Mouse (Mus musculus) frontal cortex, postnatal 25 days (tissue): ENCODE measurements around the gene Mfsd8.
"Not testable (repeated sequence)": the region's sequence is repeated elsewhere in the genome, so short reads cannot be mapped to it uniquely, and the experiment has no call there.

Experiments used
- DNase-seq, 2 experiments: peaks; one replicate each; pipeline ENCODE4 v3.0.0; 2022; ENCODE audit warnings: low spot score in 2 of 2

The Mfsd8 gene

GRCm38 (mm10) chr3:40846473-40846956 lies at the start of gene Mfsd8:
TSS of gene Mfsd8 (minus strand) at chr3:40846886.
- DNase-seq: peak; percentile 87 to 90

GRCm38 (mm10) chr3:40894336-40894735 lies 47.6 kb upstream of the Mfsd8 start:
- DNase-seq: not testable (repeated sequence)

- peak; percentile 94 to 97 for DNase-seq
Measured at GRCm38 (mm10) chr3:40893816-40894258, 47.2 kb upstream of the Mfsd8 start.

- DNase-seq: not testable (repeated sequence)
Measured at GRCm38 (mm10) chr3:40853123-40853738, 6.5 kb upstream of the Mfsd8 start.

GRCm38 (mm10) chr3:40847936-40848335 lies 1.2 kb upstream of the Mfsd8 start:
- not testable (repeated sequence) for DNase-seq

- DNase-seq: peak; percentile 43 to 50
Measured at GRCm38 (mm10) chr3:40847018-40847417, 332 bp upstream of the Mfsd8 start.

GRCm38 (mm10) chr3:40846957-40847017 lies 101 bp upstream of the Mfsd8 start, which contains the start of gene Abhd18:
TSS of gene Abhd18 (plus strand) at chr3:40846970.
- not testable (repeated sequence) for DNase-seq

- DNase-seq: not testable (repeated sequence)
Measured at GRCm38 (mm10) chr3:40845521-40845920, 1.2 kb downstream of the Mfsd8 start.

- no peak for DNase-seq
Measured at GRCm38 (mm10) chr3:40813275-40813674, 33.4 kb downstream of the Mfsd8 start.

- DNase-seq: no peak
Measured at GRCm38 (mm10) chr3:40809894-40810293, 36.8 kb downstream of the Mfsd8 start.

- no peak for DNase-seq
Measured at GRCm38 (mm10) chr3:40808686-40809085, 38.0 kb downstream of the Mfsd8 start.

- DNase-seq: no peak
Measured at GRCm38 (mm10) chr3:40806871-40807270, 39.8 kb downstream of the Mfsd8 start.

GRCm38 (mm10) chr3:40800373-40800823 lies 46.3 kb downstream of the Mfsd8 start:
- DNase-seq: peak; percentile 14 to 20

GRCm38 (mm10) chr3:40799530-40800372 lies 46.9 kb downstream of the Mfsd8 start, which contains the start of gene Plk4:
TSS of gene Plk4 (plus strand) at chr3:40800019.
- peak; percentile 90 to 91 for DNase-seq

GRCm38 (mm10) chr3:40798500-40798899 lies 48.2 kb downstream of the Mfsd8 start:
- DNase-seq: no peak

- DNase-seq: no peak
Measured at GRCm38 (mm10) chr3:40798054-40798453, 48.6 kb downstream of the Mfsd8 start.

GRCm38 (mm10) chr3:40793783-40794182 lies 52.9 kb downstream of the Mfsd8 start:
- no peak for DNase-seq
